Mouse (Mus musculus) olfactory bulb, adult 2 months (tissue): ENCODE data around the gene Pan2.
"Not testable (repeated sequence)": the region's sequence is repeated elsewhere in the genome, so short reads cannot be mapped to it uniquely, and the experiment has no call there.

ENCODE experiments used
- CTCF ChIP-seq: fragments of 200-500 bp; IDR thresholded peaks from 2 replicates; pipeline ENCODE4 v1.5.1; 2012; ENCODE audit warnings: low read depth, mild to moderate bottlenecking, low read length, moderate library complexity; ENCODE audit not compliant: insufficient read depth
- POLR2A ChIP-seq: fragments of 200-500 bp; IDR thresholded peaks from 2 replicates; pipeline ENCODE4 v1.6.1; 2012; ENCODE audit warnings: mild to moderate bottlenecking, low read depth, low read length, moderate library complexity; ENCODE audit not compliant: insufficient read depth

DNA sequence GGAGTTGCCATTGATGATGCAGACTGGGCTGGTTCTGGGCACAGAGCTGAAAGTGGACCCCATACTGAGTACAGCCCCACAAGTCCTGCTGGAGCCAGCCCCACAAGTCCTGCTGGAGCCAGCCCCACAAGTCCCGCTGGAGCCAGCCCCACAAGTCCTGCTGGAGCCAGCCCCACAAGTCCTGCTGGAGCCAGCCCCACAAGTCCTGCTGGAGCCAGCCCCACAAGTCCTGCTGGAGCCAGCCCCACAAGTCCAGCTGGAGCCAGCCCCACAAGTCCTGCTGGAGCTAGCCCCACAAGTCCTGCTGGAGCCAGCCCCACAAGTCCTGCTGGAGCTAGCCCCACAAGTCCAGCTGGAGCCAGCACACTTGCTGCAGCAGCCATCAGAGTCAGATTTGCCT is 12.5 kb upstream of the Pan2 start:
- not testable (repeated sequence) for TF ChIP-seq CTCF, POLR2A
